Mouse (Mus musculus) ES-E14 (cell line): ENCODE measurements around the gene Dnase1l3.

Source experiments
- HCFC1 ChIP-seq: IDR thresholded peaks from 2 replicates; pipeline ENCODE4 v1.6.1; 2012; ENCODE audit warnings: low read length, inconsistent platforms, borderline replicate concordance; ENCODE audit not compliant: insufficient read depth
- MAFK ChIP-seq: IDR thresholded peaks from 2 replicates; pipeline ENCODE4 v1.6.1; 2014; ENCODE audit warnings: mild to moderate bottlenecking, low read depth, low read length, inconsistent platforms; ENCODE audit not compliant: insufficient read depth
- ZC3H11A ChIP-seq: IDR thresholded peaks from 2 replicates; pipeline ENCODE4 v1.6.1; 2012; ENCODE audit warnings: low read depth, mild to moderate bottlenecking, inconsistent platforms, low read length, borderline replicate concordance
- ZNF384 ChIP-seq: IDR thresholded peaks from 2 replicates; pipeline ENCODE4 v1.6.1; 2012; ENCODE audit warnings: low read depth, low read length, inconsistent platforms

- TF ChIP-seq MAFK (no peak), HCFC1 (no peak), ZNF384 (no peak), ZC3H11A (no peak)
Observed at GRCm38 (mm10) chr14:7919309-7919708, 75.1 kb downstream of the Dnase1l3 start.
